Mouse (Mus musculus) inflammation-experienced regulatory T-cells, adult 6 months (primary cell): ENCODE results near the gene Ccdc39. TPM values are rescaled to one million over a fixed set of nuclear protein-coding genes. Genes with fewer than 3 reads are reported as not detected.

ENCODE experiments used
- polyA plus RNA-seq, 3 experiments: library from polyadenylated mRNA; unstranded; fragments of 100-300 nt; shearing (Covaris generic); gene quantifications; one replicate each; pipeline ENCODE4 v1.2.1; 2017

The Ccdc39 gene
- polyA plus RNA-seq, 3 experiments from 2014 or later, result 0.26 to 1.0 (median 0.39) TPM

Other genes starting within 250 kb of the Ccdc39 start
- gene Ttc14, start 44.5 kb downstream of the Ccdc39 start, polyA plus RNA-seq, result 10 to 100 TPM; 16.3 to 22.3 (median 20.8) TPM
- gene Fxr1, start 175.6 kb upstream of the Ccdc39 start, polyA plus RNA-seq, result 10 to 100 TPM; 47.5 to 57.9 (median 52.9) TPM
- 100 to 1,000 TPM; 126 to 168 (median 147) TPM for gene Dnajc19, start 237.0 kb upstream of the Ccdc39 start, polyA plus RNA-seq